Mouse (Mus musculus) cerebellum, adult 2 months (tissue): ENCODE results near the gene Guca1a.

Experiments used
- CTCF ChIP-seq: fragments of 200-500 bp; IDR thresholded peaks from 2 replicates; pipeline ENCODE4 v1.5.1; 2011; ENCODE audit warnings: low read depth, mild to moderate bottlenecking, control low read depth, low read length, moderate library complexity, borderline replicate concordance; ENCODE audit not compliant: insufficient read depth
- POLR2A ChIP-seq: fragments of 200-500 bp; IDR thresholded peaks from 2 replicates; pipeline ENCODE4 v1.6.1; 2011; ENCODE audit warnings: low read length, control low read depth, borderline replicate concordance; ENCODE audit not compliant: insufficient read depth

- TF ChIP-seq CTCF (no peak), POLR2A (no peak)
Measured at GRCm38 (mm10) chr17:47446025-47446424, 45.6 kb upstream of the Guca1a start.
